Mouse (Mus musculus) cerebellum, adult (tissue): ENCODE measurements at regions not wholly inside any gene's neighbourhood (a gene's known extent, or its start where the extent isn't known, plus 50 kb on each side); places are given as distances from the start of the nearest gene placed in this dataset.

Source experiments
- ATAC-seq: cut with Nextera tagmentation; 2 replicates; pipeline ENCODE4 v1.9.2; 2017; ENCODE audit warnings: mild to moderate bottlenecking, moderate library complexity, mixed read lengths; ENCODE audit not compliant: insufficient number of reproducible peaks, low FRiP score, low TSS enrichment

GRCm38 (mm10) chr1:105082823-105083550, 273.5 kb downstream of the Rnf152 start:
- ATAC-seq, result no peak

GRCm38 (mm10) chr1:105081942-105082341, 274.6 kb downstream of the Rnf152 start:
- no peak for ATAC-seq

GRCm38 (mm10) chr1:105079437-105079836, 277.1 kb downstream of the Rnf152 start:
- ATAC-seq, result no peak

- ATAC-seq, result no peak
Observed at GRCm38 (mm10) chr1:105075728-105076127, 280.8 kb downstream of the Rnf152 start.

- no peak for ATAC-seq
Observed at GRCm38 (mm10) chr1:105074326-105074725, 282.2 kb downstream of the Rnf152 start.

DNA sequence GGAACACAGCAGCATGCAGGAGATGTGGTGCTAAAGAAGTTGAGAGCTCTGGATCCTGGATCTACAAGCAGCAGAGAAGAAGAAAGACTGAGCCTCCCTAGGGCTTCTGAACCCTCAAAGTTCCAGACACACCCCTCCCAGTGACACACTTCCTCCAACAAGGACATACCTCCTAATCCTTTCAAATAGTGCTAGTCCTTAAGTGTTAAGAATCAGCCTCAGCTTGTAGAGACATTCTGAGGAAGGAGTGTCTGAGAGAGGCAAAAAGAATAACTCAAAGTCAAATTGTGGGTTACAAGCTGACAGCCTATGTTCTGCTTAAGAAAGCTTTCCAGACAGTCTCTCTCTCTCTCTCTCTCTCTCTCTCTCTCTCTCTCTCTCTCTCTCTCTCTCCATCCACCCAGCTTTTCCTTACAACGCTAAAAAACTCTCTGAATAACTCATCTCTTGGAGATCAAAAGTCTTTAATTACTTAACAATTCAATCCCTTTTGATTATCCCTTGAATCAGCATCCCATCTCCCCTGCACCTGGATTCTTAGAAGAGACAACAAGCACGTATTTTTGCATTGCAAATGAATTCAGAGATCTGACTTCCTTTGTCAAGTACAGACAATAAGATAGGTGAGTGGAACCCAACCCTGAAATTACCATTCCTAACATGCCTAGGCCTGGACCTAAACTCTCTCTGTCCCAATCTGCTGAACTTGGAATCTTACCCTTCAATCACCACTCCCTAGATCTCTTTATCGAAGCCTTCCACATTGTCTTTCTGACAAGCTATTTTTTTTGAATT, 285.7 kb downstream of the Rnf152 start:
- ATAC-seq, result no peak

- ATAC-seq, result peak; percentile 76
Observed at GRCm38 (mm10) chr1:105067902-105068301, 288.6 kb downstream of the Rnf152 start.

GRCm38 (mm10) chr1:105067049-105067795, 289.3 kb downstream of the Rnf152 start:
- peak; percentile 72; the same call in 1 of the 2 replicates for ATAC-seq

DNA sequence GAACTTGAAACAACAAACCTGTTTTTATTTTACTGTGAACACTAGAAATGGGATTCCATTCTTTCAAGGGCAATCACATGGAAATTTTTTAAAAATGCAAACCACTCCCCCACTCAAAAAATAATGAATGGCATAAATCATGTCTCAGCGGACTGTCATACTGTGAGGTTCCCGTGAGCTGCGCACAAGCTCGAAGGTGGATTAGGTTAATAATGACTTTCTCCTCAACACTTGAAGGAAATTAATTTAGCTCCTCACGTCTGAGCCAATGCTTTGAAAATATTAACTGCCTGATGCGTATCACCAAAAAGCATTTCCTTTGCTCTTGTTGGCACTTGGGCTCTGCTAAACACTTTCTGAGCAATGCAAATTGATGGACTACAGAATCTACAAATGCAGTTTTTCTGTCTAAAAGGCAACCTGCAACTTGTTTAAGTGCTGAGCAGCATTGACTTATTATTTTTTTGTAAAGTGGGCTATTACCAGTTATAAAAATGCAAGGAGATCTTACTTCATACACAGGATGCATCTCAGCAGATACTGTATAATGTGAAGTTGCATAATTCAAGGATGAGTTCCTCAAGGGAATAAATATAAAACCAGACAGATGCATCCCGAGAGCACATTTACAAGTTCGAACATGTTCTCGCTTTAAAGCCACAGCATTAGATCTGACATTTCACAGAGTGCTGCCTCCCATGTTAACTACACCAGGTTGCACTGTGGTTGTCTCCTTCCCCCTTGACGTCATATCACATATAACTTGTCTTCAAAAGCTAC, 282.4 kb downstream of the Cdh20 start:
- no peak for ATAC-seq
